Mouse (Mus musculus) ES-Bruce4 (cell line): ENCODE results near the gene Gcnt3. TPM values are rescaled to one million over a fixed set of nuclear protein-coding genes. Genes with fewer than 3 reads are reported as not detected.
A peak's percentile ranks its signal among the peaks of the same experiment; 100 is the strongest.

Experiments
- H3K27ac ChIP-seq: 2 replicates; pipeline ENCODE4 v1.5.1; 2012; ENCODE audit warnings: low read length, inconsistent platforms; ENCODE audit not compliant: insufficient read depth
- H3K27me3 ChIP-seq: 2 replicates; pipeline ENCODE4 v1.6.1; 2012; ENCODE audit warnings: mild to moderate bottlenecking, low read length, inconsistent platforms; ENCODE audit not compliant: control insufficient read depth, poor library complexity, insufficient read depth, severe bottlenecking
- H3K36me3 ChIP-seq: 2 replicates; pipeline ENCODE4 v1.6.1; 2012; ENCODE audit warnings: inconsistent platforms, mild to moderate bottlenecking, low read length, moderate library complexity; ENCODE audit not compliant: control insufficient read depth, poor library complexity, insufficient read depth, severe bottlenecking
- H3K4me1 ChIP-seq: one replicate; pipeline ENCODE4 v1.8.1; 2011; ENCODE audit warnings: low read length; ENCODE audit not compliant: control insufficient read depth, insufficient read depth
- H3K4me3 ChIP-seq: 2 replicates; pipeline ENCODE4 v1.5.1; 2011; ENCODE audit warnings: low read depth, mild to moderate bottlenecking, low read length
- H3K9ac ChIP-seq: 2 replicates; pipeline ENCODE4 v1.6.1; 2012; ENCODE audit warnings: low read depth, mild to moderate bottlenecking, inconsistent platforms; ENCODE audit not compliant: poor library complexity, severe bottlenecking
- H3K9me3 ChIP-seq: replicated peaks from 2 replicates; pipeline ENCODE4 v1.6.1; 2012; ENCODE audit warnings: mild to moderate bottlenecking, low read length, inconsistent platforms; ENCODE audit not compliant: control insufficient read depth, poor library complexity, insufficient read depth, severe bottlenecking
- CTCF ChIP-seq: IDR thresholded peaks from one replicate; pipeline ENCODE4 v1.8.1; 2011; ENCODE audit warnings: low read depth, low read length
- EP300 ChIP-seq: IDR thresholded peaks from 2 replicates; pipeline ENCODE4 v1.6.1; 2011; ENCODE audit warnings: low read depth, low read length; ENCODE audit not compliant: insufficient read depth
- POLR2A ChIP-seq: IDR thresholded peaks from one replicate; pipeline ENCODE4 v1.8.1; 2011; ENCODE audit warnings: low read length; ENCODE audit not compliant: insufficient read depth
- polyA plus RNA-seq: library from polyadenylated mRNA; stranded (reverse); fragments of >200 nt; gene quantifications from 2 replicates; pipeline ENCODE4 v1.2.4, GENCODE M21; 2011; ENCODE audit warnings: low read depth; ENCODE audit not compliant: missing spikeins, insufficient read depth, insufficient read length

Gcnt3 gene
- polyA plus RNA-seq, 1 experiment, result 0.18 TPM

- H3K36me3 ChIP-seq, result no peaks in the 10 kb centered on the region
- no peaks in the 10 kb centered on the region for H3K27me3 ChIP-seq
- H3K4me1 ChIP-seq, result no peaks in the 10 kb centered on the region
- H3K9me3 ChIP-seq, result no peaks in the 10 kb centered on the region
- no peak overlapping the region for H3K4me3 ChIP-seq
- no peak overlapping the region for H3K9ac ChIP-seq
- TF ChIP-seq EP300, result no peak
- TF ChIP-seq POLR2A, result no peak
- no peak for TF ChIP-seq CTCF
- no peak overlapping the region for H3K27ac ChIP-seq
Measured at GRCm38 (mm10) chr9:70067497-70067896, 29.6 kb upstream of the Gcnt3 start.

- no peaks in the 10 kb centered on the region for H3K9me3 ChIP-seq
- H3K27me3 ChIP-seq, result no peaks in the 10 kb centered on the region
- TF ChIP-seq CTCF (no peak), POLR2A (no peak), EP300 (no peak)
- no peak overlapping the region for H3K4me3 ChIP-seq
- no peaks in the 10 kb centered on the region for H3K36me3 ChIP-seq
- H3K27ac ChIP-seq, result no peak overlapping the region
- H3K4me1 ChIP-seq, result no peaks in the 10 kb centered on the region
- no peak overlapping the region for H3K9ac ChIP-seq
Measured at GRCm38 (mm10) chr9:70062012-70062411, 24.1 kb upstream of the Gcnt3 start.

DNA sequence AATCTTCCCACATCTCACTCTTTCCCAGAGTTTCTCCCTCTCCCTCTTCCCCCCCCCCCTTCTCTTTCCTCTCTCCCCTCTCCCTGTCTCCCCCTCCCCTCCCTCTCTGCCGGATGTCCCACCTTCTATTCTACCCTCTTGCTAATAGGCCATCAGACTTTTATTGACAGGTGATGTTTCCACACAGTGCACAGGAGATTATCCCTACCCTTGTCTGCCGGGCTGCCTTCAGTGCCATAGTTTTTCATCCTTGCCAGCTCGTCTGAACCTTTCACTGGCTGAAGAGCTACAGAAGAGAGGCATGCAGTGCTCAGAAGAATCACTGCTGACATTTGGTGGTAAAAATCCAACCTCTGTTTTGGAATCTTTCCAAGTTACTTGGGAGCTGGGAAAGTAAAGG is 15.5 kb upstream of the Gcnt3 start:
- H3K27me3 ChIP-seq, result no peaks in the 10 kb centered on the region
- H3K27ac ChIP-seq, result no peak overlapping the region
- TF ChIP-seq EP300, result no peak
- no peak for TF ChIP-seq CTCF
- no peak for TF ChIP-seq POLR2A
- H3K36me3 ChIP-seq, result no peaks in the 10 kb centered on the region
- peaks cover 2% of the 10 kb centered on the region; the same call in 1 of the 2 replicates for H3K9me3 ChIP-seq
- peak overlapping the region; percentile 48; the same call in 1 of the 2 replicates for H3K9ac ChIP-seq
- H3K4me3 ChIP-seq, result peak overlapping the region; percentile 77
- H3K4me1 ChIP-seq, result no peaks in the 10 kb centered on the region

GRCm38 (mm10) chr9:70052730-70053129 is 14.8 kb upstream of the Gcnt3 start:
- no peak overlapping the region for H3K9ac ChIP-seq
- H3K4me3 ChIP-seq, result no peak overlapping the region
- H3K27me3 ChIP-seq, result no peaks in the 10 kb centered on the region
- H3K27ac ChIP-seq, result no peak overlapping the region
- no peaks in the 10 kb centered on the region for H3K36me3 ChIP-seq
- no peaks in the 10 kb centered on the region for H3K4me1 ChIP-seq
- TF ChIP-seq CTCF (no peak), EP300 (no peak), POLR2A (no peak)
- H3K9me3 ChIP-seq, result peaks cover 2% of the 10 kb centered on the region; the same call in 1 of the 2 replicates

DNA sequence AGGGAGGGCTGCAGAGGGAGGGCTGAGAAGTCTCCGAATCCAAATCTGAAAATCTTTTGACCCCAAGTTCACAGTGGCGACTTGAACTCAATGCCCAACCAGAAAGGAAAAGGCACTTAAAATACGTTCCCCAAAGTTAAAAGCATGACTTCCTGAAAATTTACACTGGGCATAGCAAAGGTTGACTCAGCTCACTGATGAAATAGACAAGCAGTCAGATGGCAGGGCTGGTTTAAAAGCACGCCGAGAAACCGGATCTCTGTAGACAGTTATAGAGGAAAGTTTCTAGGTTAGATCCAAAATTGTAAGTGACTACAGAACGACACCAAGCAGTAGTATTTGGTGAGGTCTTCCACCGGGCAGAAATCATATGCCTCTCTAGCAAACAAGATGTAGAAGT is 12.0 kb upstream of the Gcnt3 start:
- H3K9ac ChIP-seq, result peak overlapping the region; percentile 20
- no peak overlapping the region for H3K4me3 ChIP-seq
- TF ChIP-seq POLR2A (no peak), CTCF (no peak), EP300 (no peak)
- peak overlapping the region; percentile 94 for H3K27ac ChIP-seq
- no peaks in the 10 kb centered on the region for H3K36me3 ChIP-seq
- H3K4me1 ChIP-seq, result no peaks in the 10 kb centered on the region
- H3K27me3 ChIP-seq, result no peaks in the 10 kb centered on the region
- no peaks in the 10 kb centered on the region for H3K9me3 ChIP-seq

DNA sequence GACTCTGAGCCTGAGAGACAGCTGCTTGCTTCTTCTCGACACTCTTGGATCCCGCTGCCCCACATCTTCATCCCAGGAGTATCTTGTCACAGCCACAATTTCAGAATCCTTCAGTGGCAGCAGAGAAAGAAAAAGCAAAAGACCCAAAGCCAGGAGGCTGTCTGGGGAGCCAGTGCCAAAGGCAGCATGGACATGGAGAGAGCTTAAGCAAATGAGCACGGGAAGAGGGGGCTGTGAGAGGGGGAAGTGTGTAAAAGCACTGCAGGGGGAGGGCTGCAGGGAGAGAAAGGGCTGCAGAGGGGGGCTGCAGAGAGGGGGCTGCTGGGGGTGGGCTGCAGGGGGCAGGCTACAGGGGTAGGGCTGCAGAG is 11.5 kb upstream of the Gcnt3 start:
- Histone ChIP-seq H3K4me1 (no peaks in the 10 kb centered on the region), H3K27me3 (no peaks in the 10 kb centered on the region), H3K9ac (peak overlapping the region; percentile 20), H3K36me3 (no peaks in the 10 kb centered on the region), H3K27ac (peak overlapping the region; percentile 93), H3K9me3 (no peaks in the 10 kb centered on the region), H3K4me3 (peak overlapping the region; percentile 37)
- no peak for TF ChIP-seq CTCF
- no peak for TF ChIP-seq EP300
- no peak for TF ChIP-seq POLR2A
